Mouse (Mus musculus) ES-E14 (cell line): ENCODE measurements at regions not wholly inside any gene's neighbourhood (a gene's known extent, or its start where the extent isn't known, plus 50 kb on each side); places are given as distances from the start of the nearest gene placed in this dataset.

Experiments used
- CHD2 ChIP-seq: IDR thresholded peaks from 2 replicates; pipeline ENCODE4 v1.6.1; 2014; ENCODE audit warnings: mild to moderate bottlenecking, low read depth, low read length, inconsistent platforms
- ZC3H11A ChIP-seq: IDR thresholded peaks from 2 replicates; pipeline ENCODE4 v1.6.1; 2012; ENCODE audit warnings: low read depth, mild to moderate bottlenecking, inconsistent platforms, low read length, borderline replicate concordance

DNA sequence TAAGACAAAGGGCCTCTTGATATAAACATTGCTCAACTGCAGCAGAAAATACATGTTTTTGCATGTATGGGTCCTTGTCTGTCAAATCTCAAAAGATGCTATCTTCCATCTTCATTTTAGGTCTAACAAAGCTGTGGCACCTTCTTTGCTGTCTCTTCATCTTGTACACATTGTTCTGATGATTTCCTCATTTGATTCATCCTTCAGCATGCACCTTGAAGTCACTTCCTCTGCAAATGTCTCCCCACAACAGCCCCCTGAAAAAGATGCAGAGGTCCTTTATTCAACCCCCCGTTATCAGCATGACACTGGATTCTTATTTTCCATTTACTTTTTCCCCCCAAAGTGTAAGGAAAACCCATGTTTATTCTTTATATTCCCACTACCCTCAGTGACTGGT lies 290.5 kb upstream of the Kcnh8 start:
- TF ChIP-seq CHD2 (no peak), ZC3H11A (no peak)
